Mouse (Mus musculus) left cerebral cortex, postnatal 14 days (tissue): Measurements from ENCODE around the gene Hist3h2a. TPM values are rescaled to one million over a fixed set of nuclear protein-coding genes. Genes with fewer than 3 reads are reported as not detected.
A peak's percentile ranks its signal among the peaks of the same experiment; 100 is the strongest.

Source experiments
- DNase-seq, 2 experiments: peaks; one replicate each; pipeline ENCODE4 v3.0.0; 2021 to 2022; ENCODE audit warnings: low spot score in 2 of 2, mixed read lengths in 1 of 2
- intact Hi-C: fragments of 180-260 bp; cut with DNase I; formaldehyde crosslinking; loops from one replicate; pipeline ENCODE4 v1.15.1; 2025
- total RNA-seq, 2 experiments: library from RNA; stranded (reverse); gene quantifications; 2 replicates each; pipeline ENCODE4 v1.2.3; 2021

The Hist3h2a gene
- total RNA-seq, 2 experiments from 2014 or later, result 57.2 to 62.3 TPM

DNA sequence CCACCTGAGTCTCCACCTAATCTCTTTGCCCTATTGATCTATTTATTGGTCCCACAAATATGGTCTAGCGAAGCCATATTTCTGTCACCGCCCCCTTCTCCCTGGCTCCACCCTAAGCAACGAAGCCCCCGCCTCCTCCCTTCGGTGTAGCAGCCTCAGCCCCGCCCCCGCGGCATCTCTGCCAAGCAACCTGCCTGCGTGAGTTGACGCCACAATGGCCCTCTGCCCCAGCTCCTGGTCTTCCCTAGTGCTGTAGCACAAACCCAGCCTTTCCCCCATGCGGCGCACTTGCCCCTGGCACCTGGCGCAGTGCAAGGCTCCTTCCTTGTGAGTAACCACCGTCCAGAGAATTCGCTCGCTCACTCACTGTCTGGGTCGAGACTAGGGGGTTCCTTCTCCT, 9.1 kb downstream of the Hist3h2a start:
- intact Hi-C loops, result loop anchor here (10.0 kb wide), 1 partner anchor 331 kb away; the partner anchor contains the start of gene Wnt3a
- DNase-seq, result no peak

DNA sequence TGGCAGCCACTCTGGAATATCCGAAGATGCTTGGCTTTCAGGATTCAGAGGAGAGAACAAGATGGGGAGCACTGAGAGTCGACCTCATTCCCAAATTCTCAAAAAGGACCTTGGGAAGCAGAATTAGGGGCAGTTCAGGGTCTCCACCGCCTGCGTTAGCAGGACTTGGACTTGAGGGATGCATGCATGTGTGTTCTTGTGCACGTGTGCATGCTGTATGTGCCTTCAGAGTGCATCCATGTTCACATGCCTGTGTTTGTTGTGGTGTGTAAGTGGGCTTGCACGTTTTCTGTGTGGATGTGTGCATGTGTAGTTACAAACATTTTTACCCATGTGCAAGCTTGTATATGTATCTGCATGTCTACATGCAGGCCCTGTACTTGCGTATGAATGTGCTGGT, 9.7 kb downstream of the Hist3h2a start:
- intact Hi-C loops, result loop anchor here (10.0 kb wide), 1 partner anchor 331 kb away; the partner anchor contains the start of gene Wnt3a
- no peak for DNase-seq

DNA sequence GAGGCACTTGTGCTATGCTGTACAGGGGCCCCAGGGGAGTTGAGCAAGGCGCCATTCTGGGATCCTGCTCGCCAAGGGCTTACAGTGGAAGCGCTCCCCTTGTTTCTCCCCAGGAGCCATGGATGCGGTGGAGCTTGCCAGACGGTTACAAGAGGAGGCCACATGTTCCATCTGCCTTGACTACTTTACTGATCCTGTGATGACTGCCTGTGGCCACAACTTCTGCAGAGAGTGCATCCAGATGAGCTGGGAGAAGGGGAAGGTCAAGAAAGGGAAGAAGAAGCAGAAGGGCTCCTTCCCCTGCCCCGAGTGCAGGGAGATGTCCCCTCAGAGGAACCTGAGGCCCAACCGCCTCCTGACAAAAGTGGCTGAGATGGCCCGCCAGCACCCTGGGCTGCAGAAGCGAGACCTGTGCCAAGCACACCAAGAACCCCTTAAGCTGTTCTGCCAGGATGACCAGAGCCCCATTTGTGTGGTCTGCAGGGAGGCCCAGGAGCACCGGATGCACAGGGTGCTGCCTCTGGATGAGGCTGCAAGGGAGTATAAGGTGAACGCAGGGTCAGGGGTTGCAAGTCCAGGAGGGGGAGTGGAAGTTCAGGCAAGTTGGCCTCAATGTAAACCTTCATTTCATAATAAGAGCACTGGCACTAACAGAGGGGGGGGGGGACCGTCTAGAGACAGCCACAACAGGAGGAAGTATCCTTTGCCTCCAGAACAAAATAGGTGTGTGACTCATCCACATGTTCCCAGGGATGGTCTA, 10.7 kb downstream of the Hist3h2a start:
- intact Hi-C loops, result loop anchor here (10.0 kb wide), 1 partner anchor 330 kb away; the partner anchor contains the start of gene Wnt3a
- DNase-seq, result no peak

DNA sequence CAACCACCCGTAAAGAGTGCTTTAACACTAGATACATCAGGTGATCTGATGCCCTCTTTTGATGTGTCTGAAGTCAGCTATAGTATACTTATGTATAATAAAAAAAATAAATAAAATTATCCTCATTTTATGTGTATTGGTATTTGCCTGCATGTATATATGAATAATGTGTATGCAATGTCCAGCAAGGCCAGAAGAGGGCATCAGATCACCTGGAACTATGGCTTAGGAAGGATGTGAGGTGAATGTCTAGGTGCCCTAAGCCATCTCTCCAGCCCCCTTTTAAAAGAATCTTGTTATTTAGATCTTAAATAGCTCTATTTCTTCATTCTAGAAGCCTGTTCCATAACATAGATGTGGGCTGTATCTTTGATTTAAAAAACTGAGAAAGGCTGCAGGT, 12.9 kb downstream of the Hist3h2a start:
- no peak for DNase-seq
- intact Hi-C loops, result loop anchor here (10.0 kb wide), 1 partner anchor 327 kb away; the partner anchor contains the start of gene Wnt3a

DNA sequence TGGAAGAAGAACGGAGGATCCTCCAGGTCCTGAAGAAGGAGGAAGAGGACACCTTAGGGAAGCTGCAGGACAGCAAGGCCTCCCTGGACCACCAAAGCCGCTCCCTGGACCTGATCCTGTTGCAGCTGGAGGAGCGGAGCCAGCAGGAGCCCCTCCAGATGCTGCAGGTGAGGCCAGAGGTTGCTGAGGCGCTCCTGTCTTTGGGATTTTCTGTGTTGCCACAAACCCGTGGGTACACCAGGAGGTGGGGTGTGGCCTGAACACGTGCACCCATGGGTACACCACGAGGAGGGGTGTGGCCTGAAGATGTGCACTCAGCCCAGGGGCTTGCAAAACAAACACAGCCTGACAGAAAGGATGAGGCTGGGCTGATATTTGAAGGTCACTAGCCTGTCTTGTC, 14.1 kb downstream of the Hist3h2a start:
- no peak for DNase-seq
- intact Hi-C loops, result loop anchor here (10.0 kb wide), 1 partner anchor 326 kb away; the partner anchor contains the start of gene Wnt3a

DNA sequence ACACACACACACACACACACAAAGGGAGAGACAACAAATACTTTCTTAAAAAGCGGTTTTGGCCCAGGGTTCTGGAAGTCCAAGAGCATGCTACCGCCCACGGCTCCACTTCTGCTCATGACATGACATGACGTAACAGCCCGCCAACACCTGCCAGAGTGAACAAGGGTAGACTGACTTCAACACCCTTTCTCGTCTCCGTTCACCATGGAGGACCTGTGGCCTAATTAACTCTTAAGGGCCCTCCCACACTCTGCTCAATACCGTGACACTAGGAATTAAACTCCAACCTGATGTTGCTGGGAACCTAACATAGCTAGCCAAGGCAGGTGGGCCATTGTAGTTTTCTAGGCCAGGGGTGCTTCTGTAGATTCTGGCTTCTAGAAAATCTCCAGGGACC, 14.5 kb downstream of the Hist3h2a start:
- intact Hi-C loops, result loop anchor here (10.0 kb wide), 1 partner anchor 326 kb away; the partner anchor contains the start of gene Wnt3a
- DNase-seq, result no peak

DNA sequence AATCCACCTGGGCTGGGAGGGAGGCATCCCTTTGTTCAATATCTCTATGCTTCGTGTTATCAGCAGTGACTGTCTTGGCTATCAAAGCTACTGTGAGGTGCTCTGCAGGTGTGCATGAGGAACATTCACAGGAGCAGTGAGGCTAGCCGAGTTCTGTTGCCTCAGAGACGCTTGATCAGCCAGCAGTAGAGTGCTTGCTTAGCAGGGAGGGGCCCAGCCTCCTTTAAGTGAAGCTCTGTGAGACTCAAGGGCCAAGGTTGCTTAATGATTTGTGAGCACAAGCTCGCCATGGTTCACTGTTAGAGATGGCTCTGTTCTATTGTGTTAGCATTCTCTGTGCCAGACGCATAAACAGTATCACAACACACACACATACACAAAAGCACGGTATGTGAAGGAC, 15.2 kb downstream of the Hist3h2a start:
- no peak for DNase-seq
- intact Hi-C loops, result loop anchor here (10.0 kb wide), 2 partner anchors 215 to 325 kb away; partner anchors contain the start of genes Gjc2 and Wnt3a

DNA sequence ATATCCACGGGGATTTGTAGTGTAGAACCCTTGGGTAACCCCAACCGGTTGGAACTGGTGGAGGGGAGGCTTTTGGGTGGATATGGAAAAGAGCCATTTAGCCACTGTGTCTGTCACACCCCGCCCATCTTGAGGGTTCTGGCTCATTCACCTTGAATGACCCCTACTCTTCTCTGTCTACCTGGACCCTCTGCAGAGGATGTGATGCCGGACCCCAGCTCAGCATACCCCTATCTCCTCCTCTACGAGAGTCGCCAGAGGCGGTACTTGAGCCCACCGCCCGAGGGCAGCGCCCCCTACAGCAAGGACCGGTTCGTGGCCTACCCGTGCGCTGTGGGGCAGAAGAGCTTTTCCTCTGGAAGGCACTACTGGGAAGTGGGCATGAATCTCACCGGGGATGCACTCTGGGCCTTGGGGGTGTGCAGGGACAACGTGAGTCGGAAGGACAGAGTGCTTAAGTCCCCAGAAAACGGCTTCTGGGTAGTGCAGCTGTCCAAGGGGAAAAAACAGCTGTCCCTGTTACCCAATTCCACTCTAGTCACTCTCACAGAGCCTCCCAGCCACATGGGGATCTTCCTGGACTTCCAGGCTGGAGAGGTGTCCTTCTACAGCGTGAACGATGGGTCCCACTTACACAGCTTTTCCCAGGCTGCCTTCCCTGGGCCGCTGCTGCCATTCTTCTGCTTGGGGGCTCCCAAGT, 16.5 kb downstream of the Hist3h2a start:
- DNase-seq, result no peak
- intact Hi-C loops, result loop anchor here (10.0 kb wide), 1 partner anchor 214 kb away; the partner anchor contains the start of gene Gjc2

DNA sequence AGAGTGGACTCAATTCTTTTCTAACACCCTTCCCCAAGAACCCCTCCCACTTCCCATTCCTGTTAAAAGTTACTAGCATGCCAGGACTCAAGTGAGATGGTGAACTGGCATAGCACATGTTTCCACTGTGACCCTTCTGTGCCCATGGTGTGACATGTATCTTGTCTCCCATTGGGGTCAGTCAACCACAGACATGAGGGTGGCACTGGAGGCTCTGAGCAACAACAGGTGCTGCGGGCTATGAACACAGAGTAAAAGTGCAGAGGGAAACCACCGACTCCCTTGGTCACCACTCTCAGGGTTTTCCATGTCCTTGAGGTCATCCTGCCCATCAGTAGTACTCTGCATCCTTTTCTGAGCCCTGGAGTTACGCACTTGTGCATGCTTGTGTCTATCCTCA, 17.3 kb downstream of the Hist3h2a start:
- intact Hi-C loops, result loop anchor here (10.0 kb wide), 1 partner anchor 213 kb away; the partner anchor contains the start of gene Gjc2
- DNase-seq, result no peak

DNA sequence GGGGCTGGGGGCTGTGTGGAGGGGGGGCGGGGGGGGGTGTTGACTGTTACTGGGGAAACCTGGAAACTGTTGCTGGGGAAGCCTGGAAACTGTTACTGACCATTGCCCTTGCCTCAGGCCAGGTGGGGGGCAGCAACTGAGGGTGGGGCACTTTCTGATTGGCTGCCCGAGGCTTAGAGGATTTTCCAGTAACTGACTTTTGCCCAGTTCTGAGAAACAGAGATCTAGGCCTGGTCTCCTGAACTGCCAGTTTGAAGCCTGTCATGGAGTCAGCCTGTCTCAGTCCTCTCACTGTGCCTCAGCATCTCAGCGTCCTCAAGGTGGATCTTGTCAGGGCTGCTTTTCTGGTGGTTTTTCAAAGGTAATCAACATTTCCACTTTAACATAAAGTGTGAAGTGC, 19.9 kb downstream of the Hist3h2a start:
- no peak for DNase-seq
- intact Hi-C loops, result loop anchor here (10.0 kb wide), 1 partner anchor 210 kb away; the partner anchor contains the start of gene Gjc2

DNA sequence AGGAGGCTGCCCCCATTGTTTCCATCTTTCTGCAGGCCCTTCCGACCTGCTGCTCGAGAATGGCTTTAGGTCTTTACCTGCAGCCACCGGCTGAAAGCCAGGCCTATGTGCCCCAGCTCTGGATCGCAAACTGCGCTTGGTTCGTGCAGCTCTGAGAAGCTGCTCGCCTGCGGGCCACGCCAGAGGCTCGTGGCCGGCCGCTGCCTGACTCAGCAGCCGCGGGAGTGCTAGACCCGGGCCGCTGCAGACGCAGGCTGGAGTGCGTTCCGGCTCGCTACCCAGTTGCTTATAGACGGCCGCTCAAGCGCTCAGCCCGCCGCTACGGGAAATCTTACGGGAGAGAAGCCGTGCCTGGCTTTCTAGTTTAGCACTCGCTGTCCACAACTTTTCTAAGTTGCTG, 22.7 kb downstream of the Hist3h2a start:
- no peak for DNase-seq
- intact Hi-C loops, result loop anchor here (10.0 kb wide), 1 partner anchor 208 kb away; the partner anchor contains the start of gene Gjc2

DNA sequence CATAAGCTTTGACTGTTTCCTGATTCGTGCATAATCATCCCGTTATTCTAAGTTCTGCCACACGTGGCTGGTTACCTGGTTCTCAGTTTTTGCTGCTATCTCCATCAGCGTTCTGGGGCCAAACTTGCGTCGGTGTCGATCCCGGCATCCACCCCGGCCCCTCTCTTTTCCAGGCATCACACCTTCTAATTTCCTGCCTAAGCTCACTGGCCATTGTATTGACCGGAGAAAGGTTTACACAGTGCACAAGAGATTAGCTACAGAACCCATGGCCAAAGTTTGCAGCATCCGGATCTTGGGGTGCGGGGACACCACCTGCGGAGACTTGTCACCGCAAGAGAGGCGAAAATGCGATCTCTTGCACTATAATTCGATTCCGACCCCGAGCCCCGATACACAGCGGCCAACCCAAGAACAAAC, 23.1 kb downstream of the Hist3h2a start:
- intact Hi-C loops, result loop anchor here (10.0 kb wide), 1 partner anchor 207 kb away; the partner anchor contains the start of gene Gjc2
- no peak for DNase-seq

DNA sequence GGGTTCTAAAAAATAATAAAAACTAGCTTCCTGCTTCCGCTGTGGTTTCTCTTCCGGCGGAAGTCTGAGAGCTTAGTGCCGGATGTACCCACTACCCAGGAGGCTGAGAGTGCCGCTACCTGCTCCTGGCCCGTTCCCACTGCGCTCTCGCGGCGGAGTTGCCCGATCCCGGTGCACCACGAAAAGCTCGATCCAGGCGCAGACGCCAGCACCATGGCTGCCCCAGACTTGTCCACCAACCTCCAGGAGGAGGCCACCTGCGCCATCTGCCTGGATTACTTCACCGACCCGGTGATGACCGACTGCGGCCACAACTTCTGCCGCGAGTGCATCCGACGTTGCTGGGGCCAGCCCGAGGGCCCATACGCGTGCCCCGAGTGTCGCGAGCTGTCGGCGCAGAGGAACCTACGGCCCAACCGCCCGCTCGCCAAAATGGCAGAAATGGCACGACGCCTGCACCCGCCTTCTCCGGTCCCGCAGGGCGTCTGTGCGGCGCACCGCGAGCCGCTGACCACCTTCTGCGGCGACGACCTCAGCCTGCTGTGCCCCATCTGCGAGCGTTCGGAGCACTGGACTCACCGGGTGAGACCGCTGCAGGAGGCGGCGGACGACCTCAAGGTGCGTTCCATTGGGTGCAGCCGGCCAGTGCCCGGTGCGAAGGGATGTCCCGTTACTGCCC, 23.7 kb downstream of the Hist3h2a start, which contains the start of gene Trim11:
Gene Trim11 (plus strand): TSS at position 67 of the 679 bp plus-strand sequence.
- DNase-seq, result peak in 1 of 2 experiments; percentile 65
- intact Hi-C loops, result loop anchor here (10.0 kb wide), 1 partner anchor 207 kb away; the partner anchor contains the start of gene Gjc2

DNA sequence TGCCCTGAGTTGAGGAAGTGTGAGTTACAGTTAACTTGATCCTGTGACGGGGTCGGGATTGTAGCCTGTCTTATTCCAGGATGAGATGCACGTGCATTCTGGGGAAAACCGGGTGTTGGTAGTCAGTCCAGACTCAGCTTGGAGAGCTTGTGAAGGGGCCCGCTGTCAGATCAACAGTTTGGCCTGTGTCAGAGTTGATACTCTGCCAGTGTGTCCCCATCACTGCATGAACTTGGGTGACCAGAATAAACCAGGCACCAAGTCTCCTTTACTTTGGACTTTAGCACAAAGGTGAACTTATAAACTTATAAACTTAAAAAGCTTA, 24.2 kb downstream of the Hist3h2a start:
- intact Hi-C loops, result loop anchor here (10.0 kb wide), 1 partner anchor 206 kb away; the partner anchor contains the start of gene Gjc2
- DNase-seq, result no peak

DNA sequence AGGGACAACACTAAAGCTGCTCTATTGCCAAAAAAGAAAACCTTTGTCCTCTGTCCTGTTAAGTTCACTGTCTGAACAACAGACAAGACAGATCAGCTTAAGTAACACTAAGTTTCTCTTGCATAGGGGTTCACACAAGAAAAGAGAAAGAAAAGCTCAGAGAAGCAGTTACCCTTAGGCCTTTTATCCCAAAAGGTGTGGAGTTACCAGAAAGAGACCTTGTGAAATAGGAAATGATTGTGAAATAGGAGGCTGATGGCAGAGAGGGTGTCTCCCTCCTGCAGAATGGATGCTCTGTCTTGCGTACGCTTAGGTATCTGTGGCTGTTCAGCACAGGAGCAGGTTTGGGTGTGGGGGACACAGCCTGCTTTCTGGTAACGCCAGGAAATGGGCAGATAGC, 24.7 kb downstream of the Hist3h2a start:
- DNase-seq, result no peak
- intact Hi-C loops, result loop anchor here (10.0 kb wide), 1 partner anchor 206 kb away; the partner anchor contains the start of gene Gjc2

DNA sequence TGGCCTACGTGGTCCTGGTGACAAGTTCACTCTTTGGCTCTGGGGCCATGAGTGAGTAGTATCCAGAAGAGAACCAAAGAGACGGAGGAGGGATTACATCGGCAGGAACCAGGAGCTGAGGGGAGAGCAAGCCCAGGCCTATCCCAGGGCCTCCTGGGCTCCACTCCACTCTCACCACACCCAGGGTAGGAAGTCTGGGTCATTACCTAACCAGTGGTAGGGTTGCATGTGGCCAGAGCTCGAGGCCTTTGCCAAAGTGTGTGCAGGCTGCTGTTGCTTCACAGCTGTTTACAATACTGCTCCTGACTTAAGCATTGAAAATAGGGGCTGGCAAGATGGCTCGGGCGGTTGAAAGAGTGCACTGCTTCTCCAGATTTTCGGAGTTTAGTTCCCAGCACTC, 25.2 kb downstream of the Hist3h2a start:
- intact Hi-C loops, result loop anchor here (10.0 kb wide), 1 partner anchor 205 kb away; the partner anchor contains the start of gene Gjc2
- no peak for DNase-seq

DNA sequence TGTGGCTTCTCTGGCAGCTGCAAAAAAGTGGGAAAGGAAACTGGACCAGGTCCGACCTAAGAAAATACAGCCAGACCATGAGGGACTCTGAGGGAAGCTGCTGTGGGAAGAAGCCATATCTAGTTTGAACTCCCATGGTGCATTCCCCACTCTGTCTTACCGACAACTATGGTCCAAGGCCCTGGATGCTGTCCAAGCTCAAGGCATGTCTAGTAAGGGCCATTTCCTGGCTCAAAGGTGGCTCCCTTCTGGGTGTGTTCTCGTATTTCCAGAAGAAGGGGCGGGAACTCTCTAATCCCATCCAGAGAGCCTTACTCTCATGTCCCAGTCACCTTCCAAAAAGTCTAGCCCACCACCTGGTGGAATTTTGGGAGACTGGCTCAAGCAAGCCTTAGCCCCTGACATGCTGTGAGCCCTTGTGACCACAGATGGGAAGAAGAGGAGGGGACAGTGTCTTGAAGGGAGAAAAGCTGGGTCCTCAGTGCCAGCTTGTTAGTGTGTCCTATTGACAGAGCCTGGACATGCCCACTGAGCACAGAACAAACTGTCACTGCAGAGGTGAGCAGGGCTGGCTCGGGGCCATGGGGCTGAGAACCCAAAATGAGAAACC, 26.0 kb downstream of the Hist3h2a start:
- intact Hi-C loops, result no loop called here
- no peak for DNase-seq

DNA sequence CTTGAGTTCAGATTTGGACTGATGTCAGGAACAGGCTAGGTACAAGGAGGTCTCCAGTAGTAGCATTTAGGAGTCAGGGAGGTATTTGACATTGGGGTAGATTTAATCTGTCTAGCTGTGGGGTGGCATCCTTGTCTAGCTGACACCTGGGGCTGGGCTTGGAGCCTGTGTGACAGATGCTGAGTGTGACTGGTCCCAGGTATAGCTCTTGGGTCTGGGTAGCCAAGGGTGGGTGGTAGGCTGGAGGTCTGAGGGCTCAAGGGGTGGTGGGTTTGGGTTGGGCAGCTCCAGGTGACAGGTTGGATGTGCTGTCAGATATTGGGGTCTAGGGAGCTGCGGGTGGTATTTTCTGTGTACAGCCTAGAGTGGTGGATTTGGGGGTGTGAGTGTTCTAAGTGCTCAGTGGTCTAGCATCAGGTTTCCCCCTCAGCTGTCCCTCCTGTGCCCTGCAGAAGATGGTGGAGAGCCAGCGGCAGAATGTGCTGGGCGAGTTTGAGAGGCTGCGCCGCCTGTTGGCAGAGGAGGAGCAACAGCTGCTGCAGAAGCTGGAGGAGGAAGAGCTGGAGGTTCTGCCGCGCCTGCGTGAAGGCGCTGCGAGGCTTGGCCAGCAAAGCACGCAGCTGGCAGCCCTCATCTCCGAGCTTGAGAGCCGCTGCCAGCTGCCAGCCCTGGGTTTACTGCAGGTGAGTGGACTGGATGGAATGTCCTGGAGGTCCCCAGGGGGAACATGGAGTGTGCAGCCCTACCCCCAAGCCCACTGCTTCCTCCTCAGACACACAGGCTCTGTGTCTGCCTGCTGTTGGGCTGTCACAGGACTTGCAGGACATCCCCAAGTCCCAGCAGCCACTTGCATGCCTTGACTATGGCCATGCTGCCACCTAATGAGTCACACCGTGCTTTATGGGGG, 27.3 kb downstream of the Hist3h2a start:
- peak; percentile 76 to 85 for DNase-seq
- intact Hi-C loops, result no loop called here
